Mouse (Mus musculus) stomach, embryonic 15.5 days (tissue): ENCODE data around the gene Alg14. TPM values are rescaled to one million over a fixed set of nuclear protein-coding genes. Genes with fewer than 3 reads are reported as not detected.

Experiments
- ATAC-seq: fragments of 200-750 bp; cut with Nextera tagmentation; 2 replicates; pipeline ENCODE4 v1.8.0; 2017; ENCODE audit warnings: low read depth, moderate number of reproducible peaks, moderate TSS enrichment; ENCODE audit not compliant: insufficient read depth, low FRiP score
- H3K27ac ChIP-seq: fragments of 300-500 bp; sonication (generic); 2 replicates; pipeline ENCODE4 v1.5.1; 2015; ENCODE audit warnings: mild to moderate bottlenecking, inconsistent platforms
- H3K27me3 ChIP-seq: fragments of 300-500 bp; sonication (generic); replicated peaks from 2 replicates; pipeline ENCODE4 v1.6.1; 2015; ENCODE audit warnings: inconsistent platforms
- H3K36me3 ChIP-seq: fragments of 300-500 bp; sonication (generic); 2 replicates; pipeline ENCODE4 v1.6.1; 2015; ENCODE audit warnings: inconsistent platforms
- H3K4me1 ChIP-seq: fragments of 300-500 bp; sonication (generic); 2 replicates; pipeline ENCODE4 v1.6.1; 2015; ENCODE audit warnings: inconsistent platforms
- H3K4me2 ChIP-seq: fragments of 300-500 bp; sonication (generic); 2 replicates; pipeline ENCODE4 v1.6.1; 2015; ENCODE audit warnings: mild to moderate bottlenecking, inconsistent platforms
- H3K4me3 ChIP-seq: fragments of 300-500 bp; sonication (generic); replicated peaks from 2 replicates; pipeline ENCODE4 v1.5.1; 2015; ENCODE audit warnings: inconsistent platforms
- H3K9ac ChIP-seq: fragments of 300-500 bp; sonication (generic); 2 replicates; pipeline ENCODE4 v1.6.1; 2015; ENCODE audit warnings: inconsistent platforms
- H3K9me3 ChIP-seq: fragments of 300-500 bp; sonication (generic); 2 replicates; pipeline ENCODE4 v1.6.1; 2016; ENCODE audit warnings: inconsistent platforms
- WGBS: fragments of 180-500 bp; shearing (Covaris S2); methylation state at CpG from one replicate; pipeline ENCODE4 v1.1.7; 2015; 5-methylcytosine and 5-hydroxymethylcytosine counted together
- polyA plus RNA-seq: library from polyadenylated mRNA; unstranded; fragments of >200 nt; fragmentation: Nextera tagmentation; extraction: Ambion mirVana; gene quantifications from 2 replicates; pipeline ENCODE4 v1.2.1, GENCODE M21; 2015

The Alg14 gene
- 44.1 and 44.9 TPM in 2 replicates for polyA plus RNA-seq

- H3K9me3 ChIP-seq: no peaks in the 10 kb centered on the region
- ATAC-seq: peak; percentile 97
- H3K9ac ChIP-seq: peak within 1 kb of the TSS; percentile 53; the same call in 1 of the 2 replicates
- H3K27ac ChIP-seq: peak within 1 kb of the TSS; percentile 97
- H3K4me1 ChIP-seq: peaks cover 4% of the 10 kb centered on the region; the same call in 1 of the 2 replicates
- peak within 1 kb of the TSS; percentile 61 for H3K4me3 ChIP-seq
- H3K27me3 ChIP-seq: no peaks in the 10 kb centered on the region
- H3K36me3 ChIP-seq: no peaks in the 10 kb centered on the region
- under 1% methylated on average over 42 of the region's 42 CpGs for WGBS
- peak within 1 kb of the TSS; percentile 65 for H3K4me2 ChIP-seq
Measured at GRCm38 (mm10) chr3:121291560-121292258, at the start of gene Alg14. Gene Alg14 (plus strand): TSS chr3:121291773.

GRCm38 (mm10) chr3:121242111-121242936, 49.2 kb upstream of the Alg14 start:
- H3K27me3 ChIP-seq: no peaks in the 10 kb centered on the region
- no peaks in the 10 kb centered on the region for H3K4me1 ChIP-seq
- 57% methylated on average over 9 of the region's 9 CpGs for WGBS
- no peaks in the 10 kb centered on the region for H3K9me3 ChIP-seq
- H3K9ac ChIP-seq: no peak overlapping the region
- ATAC-seq: no peak
- no peak overlapping the region for H3K4me3 ChIP-seq
- H3K4me2 ChIP-seq: no peak overlapping the region
- H3K36me3 ChIP-seq: no peaks in the 10 kb centered on the region
- H3K27ac ChIP-seq: no peak overlapping the region

GRCm38 (mm10) chr3:121242941-121243340, 48.6 kb upstream of the Alg14 start:
- Histone ChIP-seq H3K4me3 (no peak overlapping the region), H3K9me3 (no peaks in the 10 kb centered on the region), H3K4me2 (no peak overlapping the region), H3K9ac (no peak overlapping the region), H3K27ac (no peak overlapping the region), H3K27me3 (no peaks in the 10 kb centered on the region), H3K4me1 (no peaks in the 10 kb centered on the region), H3K36me3 (no peaks in the 10 kb centered on the region)
- no peak for ATAC-seq
- WGBS: 77% methylated on average over 4 of the region's 4 CpGs

DNA sequence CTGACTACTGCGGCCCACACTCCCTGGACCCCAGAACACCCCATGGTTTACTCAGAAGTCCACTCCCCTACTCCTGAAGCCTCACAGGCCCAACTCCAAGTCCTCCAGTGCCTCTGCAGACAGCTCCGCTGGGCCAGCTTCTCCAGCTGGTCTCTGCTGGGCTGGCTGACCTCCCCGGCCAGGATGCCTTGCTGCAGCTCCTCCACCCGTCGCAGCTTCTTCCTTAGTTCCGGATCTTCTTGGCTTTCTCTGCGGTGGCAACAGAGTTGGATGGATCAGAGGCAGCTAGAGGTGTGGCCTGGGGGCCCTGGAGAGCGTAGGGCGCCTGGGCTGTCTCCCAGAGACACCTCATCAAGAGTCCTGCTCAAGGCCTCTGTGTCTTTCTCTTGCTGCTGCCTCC, 41.5 kb upstream of the Alg14 start:
- 0 out of 2 replicates have a peak, but pooled peaks cover 6% of the 10 kb centered on the region for H3K4me1 ChIP-seq
- H3K4me2 ChIP-seq: no peak overlapping the region
- H3K9me3 ChIP-seq: no peaks in the 10 kb centered on the region
- H3K27me3 ChIP-seq: no peaks in the 10 kb centered on the region
- 70% methylated on average over 9 of the region's 9 CpGs for WGBS
- ATAC-seq: no peak
- no peaks in the 10 kb centered on the region for H3K36me3 ChIP-seq
- H3K27ac ChIP-seq: no peak overlapping the region
- H3K9ac ChIP-seq: no peak overlapping the region
- H3K4me3 ChIP-seq: no peak overlapping the region

DNA sequence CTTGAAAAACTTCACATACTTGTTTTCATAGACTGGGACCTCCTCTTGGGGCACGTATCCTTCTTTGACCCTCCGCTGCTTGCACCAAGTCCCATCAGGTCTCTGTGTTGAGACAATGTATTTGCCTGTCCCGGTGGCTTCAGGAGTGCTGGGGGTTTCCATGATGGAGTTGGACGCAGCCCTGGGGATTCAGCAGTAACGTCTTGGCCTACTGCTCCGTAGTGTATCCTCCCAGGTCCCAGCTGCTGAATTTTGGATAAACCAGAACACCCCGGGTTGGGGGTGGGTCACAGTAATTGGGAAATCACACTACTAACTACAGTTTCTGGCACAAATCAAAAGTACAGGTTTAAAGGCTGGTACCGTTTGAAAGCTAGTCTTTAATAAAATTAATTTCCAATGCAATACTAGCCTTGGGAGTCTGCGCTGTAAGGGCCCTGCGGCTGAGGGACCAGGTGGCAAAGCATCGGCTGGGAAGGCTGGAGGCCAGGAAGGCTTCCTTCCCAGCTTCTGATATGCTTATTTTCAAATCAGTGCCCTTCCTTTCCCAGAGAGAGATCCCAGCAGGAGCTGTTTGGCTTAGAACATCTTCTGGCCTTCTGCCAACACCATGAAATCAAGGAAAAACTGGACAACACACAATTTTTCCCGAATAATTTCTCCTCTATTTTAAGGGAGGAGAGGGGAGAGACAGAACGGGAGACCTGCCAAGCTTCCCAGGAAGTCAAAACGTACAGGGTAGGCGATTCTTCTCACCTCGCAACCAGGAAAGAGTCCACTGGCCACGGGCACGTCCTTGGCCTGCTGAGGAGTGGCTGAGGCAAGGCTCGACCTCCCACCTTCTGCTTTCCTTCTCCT, 40.8 kb upstream of the Alg14 start:
- no peaks in the 10 kb centered on the region for H3K27me3 ChIP-seq
- no peak overlapping the region for H3K4me3 ChIP-seq
- no peaks in the 10 kb centered on the region for H3K36me3 ChIP-seq
- 0 out of 2 replicates have a peak, but pooled peaks cover 6% of the 10 kb centered on the region for H3K4me1 ChIP-seq
- ATAC-seq: no peak
- no peaks in the 10 kb centered on the region for H3K9me3 ChIP-seq
- H3K27ac ChIP-seq: no peak overlapping the region
- no peak overlapping the region for H3K9ac ChIP-seq
- H3K4me2 ChIP-seq: no peak overlapping the region
- 59% methylated on average over 19 of the region's 19 CpGs for WGBS

GRCm38 (mm10) chr3:121255501-121255900, 36.1 kb upstream of the Alg14 start:
- H3K9me3 ChIP-seq: no peaks in the 10 kb centered on the region
- H3K27me3 ChIP-seq: peaks cover 5% of the 10 kb centered on the region; the same call in 1 of the 2 replicates
- WGBS: 87% methylated on average over 7 of the region's 7 CpGs
- no peaks in the 10 kb centered on the region for H3K36me3 ChIP-seq
- no peak overlapping the region for H3K4me2 ChIP-seq
- no peak overlapping the region for H3K4me3 ChIP-seq
- no peak overlapping the region for H3K9ac ChIP-seq
- no peak overlapping the region for H3K27ac ChIP-seq
- 0 out of 2 replicates have a peak, but pooled peaks cover 6% of the 10 kb centered on the region for H3K4me1 ChIP-seq
- ATAC-seq: no peak

DNA sequence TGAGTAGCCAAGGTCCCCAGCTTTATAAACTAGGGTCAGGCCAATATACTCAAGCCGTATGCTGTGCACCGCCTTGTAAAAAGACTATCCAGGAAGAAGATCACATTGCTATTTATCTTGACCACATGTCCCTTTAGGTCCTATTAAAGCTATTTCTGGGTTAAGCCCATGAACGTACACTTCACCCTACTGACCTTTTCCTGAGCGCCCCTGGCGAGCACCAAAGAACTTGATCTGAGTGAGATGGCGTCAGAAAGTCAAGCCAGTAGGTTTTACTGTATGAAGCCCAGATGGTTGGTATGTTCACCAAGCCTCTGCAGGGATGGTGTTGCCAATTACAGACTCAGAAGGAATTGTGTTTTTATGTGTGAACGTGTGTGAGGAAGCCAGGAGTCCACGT, 35.4 kb upstream of the Alg14 start:
- H3K9ac ChIP-seq: no peak overlapping the region
- H3K4me1 ChIP-seq: 0 out of 2 replicates have a peak, but pooled peaks cover 3% of the 10 kb centered on the region
- H3K27ac ChIP-seq: no peak overlapping the region
- no peak for ATAC-seq
- H3K4me3 ChIP-seq: no peak overlapping the region
- no peaks in the 10 kb centered on the region for H3K9me3 ChIP-seq
- 86% methylated on average over 8 of the region's 8 CpGs for WGBS
- no peak overlapping the region for H3K4me2 ChIP-seq
- H3K36me3 ChIP-seq: no peaks in the 10 kb centered on the region
- H3K27me3 ChIP-seq: peaks cover 11% of the 10 kb centered on the region

- peaks cover 18% of the 10 kb centered on the region for H3K27me3 ChIP-seq
- H3K9ac ChIP-seq: no peak overlapping the region
- peaks cover 5% of the 10 kb centered on the region for H3K4me1 ChIP-seq
- H3K36me3 ChIP-seq: no peaks in the 10 kb centered on the region
- WGBS: 84% methylated on average over 10 of the region's 10 CpGs
- no peak overlapping the region for H3K4me2 ChIP-seq
- H3K9me3 ChIP-seq: no peaks in the 10 kb centered on the region
- no peak for ATAC-seq
- no peak overlapping the region for H3K27ac ChIP-seq
- no peak overlapping the region for H3K4me3 ChIP-seq
Measured at GRCm38 (mm10) chr3:121257418-121257817, 34.2 kb upstream of the Alg14 start.

DNA sequence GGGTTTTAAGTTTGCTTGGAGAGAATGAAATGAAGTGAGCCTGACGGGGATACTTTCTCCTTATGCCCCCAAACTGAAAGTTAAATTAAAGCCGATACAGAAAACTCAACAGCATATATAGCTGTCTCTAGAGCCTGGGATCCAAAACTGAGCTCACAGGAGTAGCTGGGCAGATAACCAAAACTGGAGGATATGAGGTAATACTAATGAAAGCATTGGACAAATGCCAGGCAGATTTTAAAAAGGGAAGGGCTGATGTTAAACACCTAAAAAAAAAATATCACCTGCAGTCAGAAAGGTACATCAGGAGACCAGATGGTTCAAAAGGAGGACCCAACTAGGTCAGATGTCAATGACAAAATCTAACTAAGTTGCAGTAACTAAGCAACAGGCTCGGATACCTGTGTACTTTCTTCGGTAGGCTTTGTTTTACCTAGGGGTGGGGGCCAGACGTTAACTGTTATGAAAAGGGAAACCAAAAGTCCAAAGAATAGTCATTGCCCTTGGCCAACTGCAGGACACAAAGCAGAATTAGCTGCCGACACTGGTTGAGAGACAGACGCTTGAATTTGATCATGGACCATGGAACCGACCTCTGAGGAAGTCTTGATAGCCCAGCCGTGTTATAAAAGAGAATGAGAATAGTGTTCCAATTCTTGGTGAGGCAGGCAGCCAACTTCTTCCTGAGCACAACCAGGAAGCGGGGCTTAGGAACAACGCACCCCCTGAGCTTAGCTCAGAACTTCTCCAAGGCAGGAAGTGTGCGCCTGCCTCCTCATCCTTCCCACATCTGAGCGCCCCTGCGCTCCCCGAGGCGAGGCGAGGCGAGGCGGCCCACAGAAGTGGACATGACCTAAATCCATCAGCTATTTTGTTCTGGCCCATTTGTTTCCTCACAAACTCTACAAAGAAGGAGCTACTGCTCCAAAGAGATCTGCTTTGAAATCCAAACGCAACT, 32.8 kb upstream of the Alg14 start:
- Histone ChIP-seq H3K27ac (no peak overlapping the region), H3K4me2 (no peak overlapping the region), H3K27me3 (peaks cover 24% of the 10 kb centered on the region), H3K36me3 (no peaks in the 10 kb centered on the region), H3K9me3 (no peaks in the 10 kb centered on the region), H3K4me1 (peaks cover 5% of the 10 kb centered on the region), H3K9ac (no peak overlapping the region), H3K4me3 (no peak overlapping the region)
- 71% methylated on average over 20 of the region's 20 CpGs for WGBS
- ATAC-seq: no peak

GRCm38 (mm10) chr3:121260041-121260440, 31.5 kb upstream of the Alg14 start:
- no peak overlapping the region for H3K27ac ChIP-seq
- H3K4me1 ChIP-seq: peaks cover 5% of the 10 kb centered on the region
- no peaks in the 10 kb centered on the region for H3K36me3 ChIP-seq
- H3K4me2 ChIP-seq: no peak overlapping the region
- no peak overlapping the region for H3K9ac ChIP-seq
- H3K4me3 ChIP-seq: no peak overlapping the region
- peaks cover 30% of the 10 kb centered on the region for H3K27me3 ChIP-seq
- ATAC-seq: no peak
- WGBS: 79% methylated on average over 7 of the region's 7 CpGs
- H3K9me3 ChIP-seq: no peaks in the 10 kb centered on the region

DNA sequence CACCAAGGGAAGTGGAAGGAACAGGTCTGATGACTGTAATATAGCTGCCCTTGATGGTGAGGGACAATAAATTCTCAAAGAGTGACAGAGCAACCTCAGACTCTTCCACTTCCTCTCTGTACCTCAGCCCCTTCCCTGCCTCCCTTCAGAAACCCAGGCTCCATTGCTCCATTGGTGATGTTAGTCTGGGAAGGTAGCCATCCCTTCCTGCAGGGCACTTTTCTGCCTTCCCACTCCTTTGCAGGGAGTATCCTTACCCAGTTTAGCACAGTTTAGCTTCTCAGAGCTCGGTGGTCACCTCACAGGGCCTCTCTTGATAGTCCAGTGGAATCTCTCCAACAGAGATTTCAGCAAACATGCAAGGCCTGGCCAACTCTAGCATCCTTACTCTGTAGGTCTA, 30.7 kb upstream of the Alg14 start:
- H3K36me3 ChIP-seq: no peaks in the 10 kb centered on the region
- WGBS: 78% methylated on average over 1 of the region's 1 CpGs
- peaks cover 30% of the 10 kb centered on the region for H3K27me3 ChIP-seq
- no peak overlapping the region for H3K9ac ChIP-seq
- H3K4me2 ChIP-seq: no peak overlapping the region
- H3K27ac ChIP-seq: no peak overlapping the region
- H3K9me3 ChIP-seq: no peaks in the 10 kb centered on the region
- no peak for ATAC-seq
- peaks cover 5% of the 10 kb centered on the region for H3K4me1 ChIP-seq
- no peak overlapping the region for H3K4me3 ChIP-seq
